Mouse (Mus musculus) ES-Bruce4 (cell line): ENCODE measurements at regions not wholly inside any gene's neighbourhood (a gene's known extent, or its start where the extent isn't known, plus 50 kb on each side); places are given as distances from the start of the nearest gene placed in this dataset.

Experiments used
- CTCF ChIP-seq: IDR thresholded peaks from one replicate; pipeline ENCODE4 v1.8.1; 2011; ENCODE audit warnings: low read depth, low read length
- EP300 ChIP-seq: IDR thresholded peaks from 2 replicates; pipeline ENCODE4 v1.6.1; 2011; ENCODE audit warnings: low read depth, low read length; ENCODE audit not compliant: insufficient read depth
- POLR2A ChIP-seq: IDR thresholded peaks from one replicate; pipeline ENCODE4 v1.8.1; 2011; ENCODE audit warnings: low read length; ENCODE audit not compliant: insufficient read depth

- no peak for TF ChIP-seq EP300
- no peak for TF ChIP-seq CTCF
- no peak for TF ChIP-seq POLR2A
Observed at GRCm38 (mm10) chr3:21633600-21634221, 442.7 kb upstream of the Tbl1xr1 start.
